Mouse (Mus musculus) thymus, adult 2 months (tissue): ENCODE data around the gene Ubash3a.

Experiments used
- CTCF ChIP-seq: fragments of 200-500 bp; IDR thresholded peaks from 2 replicates; pipeline ENCODE4 v1.5.1; 2012; ENCODE audit warnings: mild to moderate bottlenecking, control low read depth, low read length, moderate library complexity, borderline replicate concordance; ENCODE audit not compliant: control insufficient read depth, poor library complexity, insufficient read depth; ENCODE audit errors: extremely low read depth
- POLR2A ChIP-seq: fragments of 200-500 bp; IDR thresholded peaks from 2 replicates; pipeline ENCODE4 v1.6.1; 2012; ENCODE audit warnings: mild to moderate bottlenecking, low read length, control low read depth, moderate library complexity; ENCODE audit not compliant: control insufficient read depth, poor library complexity, insufficient read depth; ENCODE audit errors: extremely low read depth

DNA sequence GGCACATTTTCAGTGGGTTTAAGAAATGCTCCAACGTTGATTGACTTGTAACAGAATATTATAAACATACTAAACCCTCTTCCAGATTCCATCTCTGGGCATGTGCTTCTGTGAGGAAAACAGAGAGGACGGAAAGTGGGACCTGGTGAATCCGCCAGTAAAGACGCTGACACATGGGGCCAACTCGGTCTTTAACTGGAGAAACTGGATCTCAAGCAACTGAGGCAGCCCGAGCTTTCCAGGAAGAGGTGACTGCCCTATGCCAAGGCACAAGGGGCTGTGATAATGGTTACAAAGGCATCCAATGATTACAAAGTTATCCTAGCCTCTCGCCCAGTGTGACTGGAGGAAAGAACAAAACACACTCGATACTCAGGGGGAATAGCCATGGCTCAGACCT is 33.5 kb downstream of the Ubash3a start:
- TF ChIP-seq POLR2A = no peak
- no peak for TF ChIP-seq CTCF
